Mouse (Mus musculus): Measurements from ENCODE around the gene Rab34.

DNA sequence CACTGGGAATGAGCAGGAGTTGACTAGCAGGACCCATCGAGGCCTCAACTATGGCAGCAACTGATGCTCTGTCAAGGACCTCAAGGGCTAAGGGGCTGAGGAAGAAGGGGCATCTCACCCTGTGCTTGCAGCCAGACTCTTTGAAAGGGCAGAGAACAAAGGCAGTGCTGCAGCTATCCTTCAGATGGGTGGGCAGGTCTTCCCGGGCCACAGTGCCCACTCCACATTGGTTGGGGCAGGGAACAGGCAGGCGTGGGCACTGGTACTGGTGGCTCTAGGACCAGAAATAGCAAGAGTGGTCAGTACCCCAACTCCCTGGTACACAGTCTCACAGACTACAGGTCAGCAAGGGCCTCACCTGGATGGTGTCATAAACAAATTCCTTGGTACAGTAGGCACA lies 27.6 kb upstream of the Rab34 start:
- TF ChIP-seq CTCF (conservative IDR thresholded peaks at IDR 0.05; ENCODE audit: low read length) (no peak), POU5F1 (IDR thresholded peaks at IDR 0.05; ENCODE audit: borderline replicate concordance, low read length) (no peak), NANOG (IDR thresholded peaks at IDR 0.05; ENCODE audit: borderline replicate concordance, low read length) (no peak)

Measured in E14TG2a.4 (cell line).